Mouse (Mus musculus) lung, postnatal 25 days (tissue): ENCODE data around the gene Baiap2.

ENCODE experiments used
- DNase-seq: peaks from one replicate; pipeline ENCODE4 v3.0.0; 2022; ENCODE audit warnings: low spot score

Gene Baiap2

DNA sequence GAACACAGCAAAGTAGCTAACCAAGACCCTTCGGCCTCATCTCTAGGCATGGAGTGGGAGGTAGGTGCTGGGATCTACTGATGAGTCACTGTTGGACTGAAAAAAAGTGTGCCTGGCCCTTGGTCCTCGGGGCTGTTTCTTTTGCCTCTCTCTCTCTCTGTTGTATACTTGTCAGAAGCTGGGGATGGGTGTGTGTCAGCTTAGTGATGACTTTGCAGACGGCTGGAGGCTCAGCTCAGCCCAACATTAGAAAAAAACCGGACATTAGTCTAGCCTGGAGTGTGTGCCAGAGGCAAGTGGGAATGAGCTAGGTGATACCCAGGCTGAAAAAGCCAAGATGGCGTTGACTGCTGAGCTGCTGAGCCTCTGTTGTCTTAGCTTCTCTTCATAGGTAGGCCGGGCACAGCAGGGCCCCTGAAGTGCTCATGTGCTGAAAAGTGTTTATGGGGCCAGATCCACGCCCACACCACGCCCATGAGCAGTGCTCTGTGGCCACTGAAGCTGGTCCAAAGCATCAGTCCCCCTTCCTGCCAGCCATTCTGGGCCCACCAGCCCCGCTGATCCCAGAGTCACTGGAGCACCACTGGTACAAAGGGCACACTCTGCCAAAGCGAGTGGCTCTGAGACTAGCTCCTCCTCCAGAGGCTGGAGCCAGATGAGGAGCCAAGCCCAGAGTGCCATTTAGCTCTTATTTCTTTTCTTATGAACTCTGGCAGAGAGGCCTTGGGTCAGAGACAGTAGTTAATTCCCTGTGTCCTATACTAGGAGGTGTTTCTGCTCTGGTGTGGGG lies 37.2 kb downstream of the Baiap2 start:
- DNase-seq = no peak

DNA sequence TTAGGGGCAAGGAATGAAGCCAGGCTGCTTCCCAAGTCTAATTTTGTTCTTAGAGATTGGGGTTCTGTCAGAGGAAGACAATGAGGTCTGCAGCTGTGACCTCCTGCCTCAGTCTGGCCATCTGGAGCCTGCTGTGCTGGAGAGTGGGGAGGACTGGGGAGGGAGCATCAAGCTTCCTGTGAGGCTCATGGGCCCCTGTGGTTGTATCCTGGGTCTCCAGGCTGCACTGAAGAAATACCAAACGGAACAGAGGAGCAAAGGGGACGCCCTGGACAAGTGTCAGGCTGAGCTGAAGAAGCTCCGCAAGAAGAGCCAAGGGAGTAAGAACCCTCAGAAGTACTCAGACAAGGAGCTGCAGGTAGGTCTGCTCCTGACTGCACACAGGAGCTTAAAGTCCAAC lies 39.2 kb downstream of the Baiap2 start:
- no peak for DNase-seq

DNA sequence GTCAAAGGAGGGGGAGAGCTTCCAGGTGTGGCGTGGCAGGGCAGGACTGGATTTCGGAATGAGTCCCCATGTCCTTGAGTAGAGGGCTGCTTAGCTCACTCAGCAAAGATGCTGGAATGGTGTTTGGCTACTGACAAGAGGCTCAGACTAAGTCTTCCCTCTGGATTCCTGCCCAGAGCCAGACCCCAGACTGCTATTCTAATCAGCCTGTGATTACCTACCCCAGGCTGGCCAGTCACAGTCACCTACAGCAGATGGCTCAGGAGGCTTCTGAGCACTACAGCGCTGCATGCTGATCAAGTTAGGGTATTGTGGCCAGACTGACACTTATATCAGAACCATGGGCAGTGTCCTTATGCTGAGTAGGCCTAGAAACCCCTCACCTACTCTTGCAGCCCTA lies 39.7 kb downstream of the Baiap2 start:
- no peak for DNase-seq

DNA sequence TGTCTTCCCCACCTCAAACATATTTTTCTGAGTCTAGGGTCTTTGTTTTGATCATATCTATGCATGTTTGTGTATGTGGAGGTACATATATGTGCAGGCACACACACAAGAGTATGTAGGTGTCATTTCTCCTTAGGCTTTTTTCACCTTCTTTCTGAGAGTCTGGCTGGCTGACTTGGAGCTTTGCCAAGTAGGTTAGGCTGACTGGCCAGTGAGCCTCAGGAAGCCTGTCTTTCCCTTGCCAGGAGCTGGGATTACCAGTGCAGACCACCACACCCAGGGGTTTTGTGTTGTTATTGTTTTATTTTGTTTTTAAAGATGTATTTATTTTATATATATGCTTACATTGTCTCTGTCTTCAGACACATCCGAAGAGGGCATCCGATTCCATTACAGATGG lies 40.6 kb downstream of the Baiap2 start:
- DNase-seq = no peak

DNA sequence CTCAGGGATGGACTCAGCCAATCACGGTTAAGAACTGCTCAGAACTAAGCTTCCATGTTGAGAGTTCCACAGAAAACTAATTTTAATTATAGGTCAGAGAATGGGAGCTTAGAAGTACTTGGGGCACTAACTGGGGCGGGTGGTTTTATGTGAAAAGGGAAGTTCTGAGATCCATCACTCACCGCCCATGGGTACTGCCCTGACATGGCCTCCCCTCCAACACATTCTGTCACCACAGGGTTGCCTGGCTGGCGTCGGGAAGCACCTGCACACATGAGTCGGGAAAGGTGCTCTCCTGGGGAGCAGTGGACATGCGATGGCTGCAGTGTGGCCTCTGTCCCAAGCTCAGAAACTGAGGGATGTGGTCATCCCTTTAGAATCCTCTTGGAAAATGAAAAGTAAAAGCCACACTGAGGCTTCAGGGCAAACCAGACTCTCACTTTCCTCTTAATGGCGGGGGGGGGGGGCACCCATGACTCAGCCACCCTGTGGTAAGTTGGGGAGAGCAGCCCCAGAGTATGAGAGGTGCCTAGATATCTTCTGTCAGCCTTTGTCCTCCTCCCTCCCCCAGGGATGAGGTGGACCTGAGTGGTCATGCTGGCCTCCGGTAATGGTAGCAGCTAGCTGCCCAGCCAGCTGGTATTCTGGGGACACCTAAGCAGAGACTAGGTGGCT lies 44.3 kb downstream of the Baiap2 start:
- no peak for DNase-seq

DNA sequence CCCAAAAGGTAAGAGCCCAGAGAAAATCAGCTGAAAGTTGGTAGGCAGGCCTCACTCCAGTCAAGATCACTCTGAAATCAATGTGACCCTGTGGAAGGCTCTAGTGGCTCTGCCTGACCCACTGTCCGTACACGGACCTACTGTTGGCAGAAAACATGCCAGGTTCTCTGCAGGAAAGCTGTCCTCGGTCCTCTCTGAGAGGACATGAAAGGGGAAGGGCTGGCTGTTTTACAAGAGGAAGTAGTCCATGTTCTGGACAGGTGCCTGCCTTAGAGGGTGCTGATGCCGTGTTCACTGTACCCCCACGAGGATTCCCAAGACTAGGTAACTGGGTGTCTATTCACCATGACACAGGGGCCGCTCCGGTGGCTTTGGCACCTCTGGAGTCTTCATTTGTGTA lies 45.3 kb downstream of the Baiap2 start:
- DNase-seq = no peak

DNA sequence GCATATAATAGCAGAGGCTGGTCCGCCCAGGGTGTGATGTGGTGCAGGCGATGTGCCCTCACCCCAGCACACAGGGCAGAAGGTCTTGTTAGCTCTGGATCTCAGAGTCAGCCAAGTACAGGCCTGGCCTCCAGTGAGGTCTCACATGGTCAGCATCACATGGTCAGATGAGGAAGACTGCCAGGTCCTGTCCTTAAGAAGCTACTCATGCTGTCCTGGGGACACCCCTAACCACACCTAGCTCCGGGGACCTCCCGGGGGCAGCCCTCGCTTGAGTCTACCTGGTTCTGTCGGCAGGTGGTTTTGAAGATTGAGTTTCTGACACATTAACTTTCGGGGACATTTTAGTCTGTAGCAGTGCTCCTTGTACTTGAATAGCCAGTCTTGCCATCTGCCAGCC lies 45.8 kb downstream of the Baiap2 start:
- peak; percentile 42 for DNase-seq

DNA sequence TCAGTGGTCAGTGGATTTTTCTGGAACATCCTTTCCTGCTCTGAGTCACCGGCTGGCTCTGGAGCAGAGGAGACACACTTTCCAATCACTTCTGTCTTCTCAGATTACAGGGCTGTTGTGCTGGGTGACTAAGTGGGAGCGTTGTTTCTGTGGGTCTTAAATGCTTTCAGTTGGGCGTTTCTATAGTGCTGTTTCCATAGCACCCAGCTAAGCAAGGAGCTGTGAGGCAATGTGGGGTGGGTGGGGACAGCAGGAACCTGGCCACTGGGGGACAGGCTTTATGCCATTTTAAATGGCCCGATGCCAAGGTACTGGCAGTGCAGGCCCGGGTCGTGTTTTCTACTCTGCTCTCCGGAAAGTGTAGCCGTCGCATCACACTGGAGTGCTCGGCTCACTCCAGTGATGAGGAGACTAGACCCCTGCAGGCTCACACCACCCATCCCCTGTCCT lies 46.6 kb downstream of the Baiap2 start:
- DNase-seq = peak; percentile 80

DNA sequence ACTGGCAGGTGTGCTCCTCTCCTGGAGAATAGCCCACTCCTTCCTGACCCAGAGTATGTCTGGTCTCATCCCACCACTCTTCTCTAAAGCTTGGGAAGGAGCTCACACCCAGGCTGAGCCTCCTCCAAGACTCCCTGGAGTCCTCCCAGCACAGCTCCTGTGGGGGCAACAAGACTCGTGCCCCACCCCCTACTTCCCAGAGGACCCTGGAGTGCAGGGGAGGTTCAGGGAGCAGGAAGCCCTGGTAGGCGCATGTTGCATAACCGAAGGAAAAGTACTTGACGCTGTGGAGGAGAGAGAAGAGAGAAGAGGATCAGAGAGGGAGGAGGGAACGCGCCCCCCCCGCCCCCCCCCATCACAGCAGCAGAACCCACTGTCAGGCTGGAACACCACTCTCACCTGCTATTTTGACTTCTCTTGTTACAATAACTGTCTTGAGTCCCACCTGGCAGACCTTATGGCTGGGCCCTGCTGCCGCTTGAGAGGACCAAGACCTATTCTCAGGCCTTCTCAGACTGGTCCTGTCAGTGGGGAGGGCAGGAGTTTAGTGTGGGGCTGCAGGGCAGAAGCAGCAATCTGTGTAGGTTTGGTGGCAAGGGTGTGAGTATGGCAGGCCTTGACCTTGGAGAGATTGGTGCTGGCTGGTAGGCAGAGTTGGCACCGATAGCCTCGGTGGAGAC lies 48.2 kb downstream of the Baiap2 start:
- peak; percentile 55 for DNase-seq

DNA sequence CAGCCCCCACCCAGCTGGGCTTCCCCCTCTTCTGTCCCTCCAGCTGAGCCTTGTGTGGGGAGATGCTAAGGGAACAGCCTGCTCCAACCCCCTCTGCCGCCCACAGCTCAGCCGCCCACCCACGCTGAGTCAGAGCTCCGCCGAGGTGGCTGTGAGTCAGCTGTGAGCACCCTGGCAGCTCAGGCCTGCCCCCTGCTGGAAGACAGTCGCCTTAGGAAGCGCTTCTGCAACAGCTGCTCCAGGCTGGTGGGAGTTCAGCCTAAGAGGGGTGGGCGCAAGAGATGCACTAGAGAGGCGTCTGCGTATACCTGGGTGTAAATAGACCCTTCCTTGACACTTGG lies 48.7 kb downstream of the Baiap2 start:
- DNase-seq = peak; percentile 88

DNA sequence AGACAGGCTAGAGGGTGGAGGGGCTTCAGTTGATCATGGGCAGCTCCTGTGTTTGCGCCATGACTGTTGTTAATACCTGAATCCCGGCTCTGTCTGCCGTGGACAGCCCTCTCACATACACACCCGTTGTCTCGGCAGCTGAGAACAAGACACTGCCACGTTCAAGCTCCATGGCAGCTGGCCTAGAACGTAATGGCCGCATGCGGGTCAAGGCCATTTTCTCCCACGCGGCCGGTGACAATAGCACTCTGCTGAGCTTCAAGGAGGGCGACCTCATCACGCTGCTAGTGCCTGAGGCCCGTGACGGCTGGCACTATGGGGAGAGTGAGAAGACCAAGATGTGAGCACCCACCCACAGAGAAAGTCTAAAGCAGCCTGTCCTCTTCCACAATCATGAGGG lies 54.8 kb downstream of the Baiap2 start:
- no peak for DNase-seq

DNA sequence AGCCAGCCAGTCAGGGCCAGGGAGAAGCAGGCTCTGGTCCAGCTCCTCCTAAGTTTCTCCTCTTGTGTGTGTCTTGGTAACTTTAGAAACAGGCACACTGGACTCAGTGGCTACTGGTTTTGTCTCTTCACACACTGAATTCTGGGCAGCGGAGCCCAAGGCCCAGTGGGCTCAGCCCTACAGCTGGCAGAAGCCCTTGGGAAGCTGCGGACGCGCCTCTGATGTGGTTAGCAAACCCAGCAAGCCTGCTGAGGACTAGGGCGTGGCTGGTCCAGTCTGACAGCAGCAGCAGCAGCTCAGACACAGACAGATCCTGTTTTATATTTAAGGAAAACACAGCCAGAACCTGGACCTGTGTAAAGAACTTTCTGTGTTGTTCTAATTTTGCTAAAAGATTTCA lies 59.5 kb downstream of the Baiap2 start:
- DNase-seq = no peak

DNA sequence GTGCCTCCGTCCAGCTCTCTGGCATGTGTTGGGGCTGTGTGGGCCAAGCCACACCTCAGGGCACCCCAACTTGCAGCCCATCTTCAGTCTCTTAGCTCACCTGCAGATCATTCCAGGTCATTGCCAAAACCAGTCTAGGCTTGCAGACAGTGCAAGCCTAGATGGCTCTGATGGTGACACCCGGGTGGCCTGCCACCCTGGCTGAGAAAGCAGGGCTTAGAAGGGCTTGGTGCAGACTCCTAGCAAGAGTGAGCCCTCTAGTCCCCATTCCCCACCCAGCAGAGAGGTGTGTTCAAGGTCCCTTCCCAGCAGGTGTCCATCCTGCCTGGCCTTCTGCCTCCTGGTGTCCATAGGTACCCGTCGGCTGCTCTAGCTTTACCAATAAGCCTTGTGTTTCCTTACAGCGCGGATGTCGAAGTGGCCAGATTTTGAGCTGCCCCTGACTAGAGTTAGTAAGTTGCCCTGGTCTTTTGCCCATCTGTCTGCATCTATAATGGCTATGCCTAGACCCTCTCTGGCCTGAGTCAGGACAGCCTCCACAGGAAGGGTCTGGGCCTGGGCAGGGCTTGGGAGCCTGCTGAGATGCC lies 60.2 kb downstream of the Baiap2 start:
- DNase-seq = no peak

DNA sequence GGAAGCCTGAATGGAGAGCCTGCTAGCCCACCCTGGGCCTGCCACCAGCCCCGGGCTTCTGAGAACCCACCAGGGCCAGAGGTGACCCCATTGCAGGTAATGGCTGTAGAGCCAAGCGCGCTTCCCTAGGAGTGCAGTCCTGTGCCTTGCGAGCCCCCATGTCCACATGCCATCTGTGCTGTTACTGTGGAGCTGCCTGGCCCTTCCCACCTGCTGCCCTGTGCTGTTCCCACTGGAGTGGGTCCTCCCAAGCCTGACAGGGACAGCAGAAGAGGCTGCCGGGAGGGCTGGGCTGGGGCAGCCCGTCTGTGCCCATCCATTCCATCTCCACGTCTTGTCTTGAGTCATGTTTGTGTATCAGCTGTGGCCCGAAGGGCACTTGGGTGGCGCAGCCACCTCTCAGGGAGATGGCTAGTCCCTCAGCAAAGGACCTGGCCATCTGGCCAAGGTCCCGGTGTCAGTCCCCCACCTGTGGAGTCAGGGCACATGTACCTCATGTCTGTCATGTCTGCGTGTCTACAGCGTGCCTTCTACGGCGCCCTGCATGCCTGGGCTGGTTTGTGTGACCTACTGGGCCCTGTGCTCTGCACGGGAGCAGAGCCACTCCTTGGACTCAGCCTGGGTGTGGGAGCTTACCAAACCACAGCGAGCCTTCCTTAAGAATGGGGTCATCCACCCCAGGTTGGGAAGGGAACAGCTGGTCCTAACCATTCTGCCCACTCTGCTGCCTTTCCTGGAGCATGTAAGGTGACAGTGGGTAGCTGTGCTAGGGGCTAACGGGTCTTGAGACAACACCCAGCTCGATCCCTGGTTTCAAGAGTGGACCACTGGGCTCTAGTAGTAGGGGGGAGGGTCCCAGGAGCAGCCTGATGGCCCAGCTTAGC lies 63.1 kb downstream of the Baiap2 start:
- DNase-seq = no peak

DNA sequence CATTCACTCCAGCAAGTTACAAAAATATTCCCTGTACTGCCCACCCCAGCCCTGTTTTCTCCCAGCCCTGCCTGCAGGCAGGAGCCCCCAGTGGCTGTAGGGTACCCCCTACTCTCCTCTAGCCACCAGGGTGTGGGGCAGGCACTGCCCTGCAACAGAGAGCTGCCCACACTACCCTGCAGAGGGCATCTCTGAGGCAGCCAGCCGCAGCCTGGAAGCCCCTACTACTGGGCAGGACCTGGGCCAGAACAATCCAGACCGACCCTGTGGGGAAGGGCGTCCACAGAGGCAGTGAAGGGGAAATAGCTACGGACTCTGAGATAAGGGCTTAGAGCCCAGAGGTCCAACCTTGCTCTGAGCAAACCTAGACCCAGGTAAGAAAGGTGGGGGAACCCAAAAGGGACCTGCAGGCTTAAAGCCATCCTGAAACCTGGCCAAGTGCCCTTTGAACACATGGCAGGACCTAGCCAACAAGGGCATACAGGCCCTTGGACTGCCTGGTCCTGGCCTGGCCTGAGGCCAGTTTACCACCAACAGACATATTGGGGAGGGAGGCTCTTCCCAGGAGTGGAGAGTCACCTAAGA lies 65.0 kb downstream of the Baiap2 start:
- no peak for DNase-seq

DNA sequence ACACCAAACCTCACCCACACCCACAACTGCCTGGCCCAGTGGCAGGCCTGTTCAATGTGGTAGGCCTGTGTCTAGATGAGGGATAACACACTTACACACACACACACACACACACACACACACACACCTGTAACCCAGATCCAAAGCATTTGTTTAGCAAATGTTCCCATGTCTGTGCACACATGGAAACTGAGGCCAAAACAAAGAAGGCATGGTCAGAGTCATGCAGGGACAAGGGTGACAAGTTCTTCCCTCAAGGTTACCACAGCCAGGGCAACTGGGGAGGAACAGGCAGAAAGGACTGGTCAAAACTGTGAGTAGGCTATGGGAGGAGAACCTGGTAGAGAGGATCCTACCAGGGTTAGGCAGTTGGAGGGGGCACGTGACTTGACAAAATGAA lies 65.9 kb downstream of the Baiap2 start:
- no peak for DNase-seq

DNA sequence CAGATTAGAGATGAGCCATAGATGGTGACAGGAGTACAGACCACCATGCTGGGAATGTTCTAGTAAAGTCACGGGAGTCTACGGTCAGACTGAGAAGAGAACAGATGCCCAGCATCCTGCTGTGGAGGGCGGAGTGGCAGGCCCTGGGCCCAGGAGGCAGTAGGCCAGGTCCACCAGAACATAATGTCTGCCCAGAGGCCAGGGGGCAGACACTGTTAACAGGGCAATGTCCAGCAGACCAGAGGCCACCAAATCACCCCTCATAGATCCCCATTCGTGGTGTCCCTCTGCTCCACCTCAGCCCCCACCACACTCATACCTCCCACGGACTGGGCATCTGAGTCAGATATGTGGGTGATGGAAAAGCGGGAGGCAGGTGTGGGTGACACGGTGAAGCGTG lies 66.4 kb downstream of the Baiap2 start:
- DNase-seq = no peak

DNA sequence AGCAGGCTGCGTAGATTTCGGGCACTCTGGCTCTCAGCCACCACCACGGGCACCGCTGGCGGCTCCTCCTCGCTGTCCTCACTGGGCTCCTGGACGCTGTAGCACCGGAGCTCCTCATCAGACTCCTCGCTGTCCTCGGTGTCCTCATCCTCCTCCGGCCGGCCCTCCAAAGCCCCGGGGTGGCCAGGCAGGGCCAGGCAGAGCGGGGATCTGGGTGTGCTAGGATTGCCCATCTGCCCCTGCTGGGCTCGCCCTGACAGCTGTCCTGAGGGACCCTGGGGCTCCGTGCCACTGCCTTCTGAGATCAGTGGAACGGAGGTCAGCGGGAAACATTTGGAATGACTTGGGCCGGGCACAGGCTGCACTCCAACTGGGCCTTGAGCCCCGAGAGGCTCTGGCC lies 67.4 kb downstream of the Baiap2 start:
- no peak for DNase-seq

DNA sequence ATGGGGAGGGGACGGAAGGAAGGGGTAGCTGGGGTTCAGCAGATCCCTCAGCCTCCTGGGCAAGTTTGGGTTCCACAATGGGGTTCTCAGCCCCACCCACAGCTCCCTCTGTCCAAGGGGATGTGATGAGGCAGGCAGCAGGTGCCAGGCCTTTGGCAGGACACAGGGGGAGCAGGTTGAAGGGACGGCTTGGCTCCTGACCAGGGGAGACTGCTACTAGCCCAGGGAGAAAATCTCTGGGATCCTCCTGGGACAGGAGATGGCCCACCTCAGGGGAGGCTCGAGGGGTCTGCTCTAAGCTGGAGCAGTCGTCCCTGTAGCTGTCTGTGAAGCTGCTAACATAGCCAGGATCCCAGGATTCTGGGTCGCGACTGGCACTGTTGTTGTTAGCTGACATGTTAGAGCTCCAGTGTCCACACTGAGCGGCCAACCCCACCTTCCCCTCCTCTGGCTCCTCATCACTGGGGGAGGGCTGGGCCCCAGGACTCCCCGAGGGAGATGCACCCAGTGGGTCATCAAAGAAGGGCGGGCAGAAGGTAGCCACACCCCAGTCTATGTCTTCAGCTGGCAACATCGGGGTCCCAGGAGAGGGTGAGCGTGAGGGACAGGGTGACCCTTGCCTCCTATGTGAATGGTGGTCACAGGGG lies 68.7 kb downstream of the Baiap2 start:
- no peak for DNase-seq

DNA sequence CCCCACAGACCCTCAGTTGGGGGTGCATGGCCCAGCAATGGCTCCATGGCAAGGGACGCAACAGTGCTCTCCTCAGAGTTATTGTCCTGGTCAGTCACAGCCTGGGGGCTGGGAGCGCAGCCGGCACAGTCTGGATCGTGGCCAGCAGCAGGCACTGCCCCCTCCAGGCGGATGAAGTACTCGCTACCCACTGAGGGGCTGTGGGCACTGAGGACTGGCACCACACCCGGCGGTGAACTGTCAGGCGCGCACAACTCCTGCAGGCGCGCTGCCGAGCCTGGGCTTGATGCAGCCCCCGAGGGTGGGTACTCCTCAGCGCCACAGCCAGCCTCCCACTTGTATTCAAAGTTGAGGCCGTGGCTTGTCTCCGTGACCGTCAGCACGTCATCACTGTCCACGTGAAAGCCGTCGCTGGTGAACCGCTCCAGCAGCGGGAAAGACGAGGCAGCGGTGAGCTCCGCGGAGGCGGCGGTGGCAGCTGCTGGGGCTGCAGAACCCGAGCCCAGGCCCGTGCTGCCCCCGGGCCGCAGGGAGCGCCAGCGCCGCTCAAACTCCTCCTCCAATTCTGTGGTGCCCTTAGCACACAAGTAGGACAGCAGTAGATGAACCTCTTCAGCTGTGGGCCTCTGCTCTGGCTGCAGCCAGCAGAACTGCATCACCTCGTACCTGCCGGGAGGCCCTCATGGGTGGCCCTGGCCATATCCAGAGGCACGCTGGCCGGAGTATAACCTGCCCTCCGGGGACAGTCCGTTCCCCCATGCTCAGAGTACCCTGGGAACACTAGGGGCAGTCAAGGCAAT lies 69.4 kb downstream of the Baiap2 start:
- no peak for DNase-seq
